11 mouse cellular contexts compared by ENCODE assay signal in genomic region chr13:58007256-58008037, GRCm38 (mm10).
DNase-seq lines count a peak whose midpoint lies in the region; ATAC-seq lines count a peak whose summit lies in the region.
"Had no signal": no experiment of that assay in that cellular context is flagged by ENCODE, and none has a peak within 500 bp of the region (broad histone marks: within the 10 kb centered on the region; RNA-seq: fewer than 3 reads in every experiment).

No protein-coding gene starts in this region.

- intact Hi-C loops in left cerebral cortex, postnatal 25 days (cut with DNase I): no loop called here

- peak; percentile 51; the same call in 1 of the 2 replicates for ATAC-seq in stomach, embryonic 14.5 days (ENCODE audit: insufficient number of reproducible peaks, insufficient read depth, low FRiP score, low read depth)
- ATAC-seq: midbrain, embryonic 16.5 days had no signal

- H3K9ac ChIP-seq in stomach, embryonic 14.5 days (replicated peaks; ENCODE audit: low read depth, low read length): no peak overlapping the region
- H3K9ac ChIP-seq: limb, embryonic 12.5 days had no signal

- peaks cover 4% of the 10 kb centered on the region; the same call in 1 of the 2 replicates for H3K4me1 ChIP-seq in stomach, embryonic 14.5 days (ENCODE audit: control insufficient read depth, insufficient read depth, low read length)
- H3K4me1 ChIP-seq in midbrain, embryonic 10.5 days: peaks cover 17% of the 10 kb centered on the region

- no peaks in the 10 kb centered on the region for H3K27me3 ChIP-seq in stomach, embryonic 14.5 days (ENCODE audit: control insufficient read depth, insufficient read depth, low read length)
- no peaks in the 10 kb centered on the region; the same call in 1 of the 2 replicates for H3K27me3 ChIP-seq in midbrain, embryonic 10.5 days (ENCODE audit: low read depth, poor library complexity, severe bottlenecking)
- H3K27me3 ChIP-seq: limb, embryonic 12.5 days had no signal

- H3K4me2 ChIP-seq in stomach, embryonic 14.5 days (replicated peaks; ENCODE audit: low read depth, low read length): no peak overlapping the region
- H3K4me2 ChIP-seq: limb, embryonic 12.5 days had no signal

- peak; percentile 33 for DNase-seq in kidney, adult 11 months
- no peak for DNase-seq in kidney, adult 9 months
- peak; percentile 32 for DNase-seq in embryo, embryonic 10.5 days (ENCODE audit: low spot score)
- DNase-seq in kidney, postnatal 14 days: peak; percentile 26
- DNase-seq in left cerebral cortex, postnatal 25 days (ENCODE audit: low spot score in 2 of 2): no peak
- DNase-seq in testis, postnatal 14 days (ENCODE audit: low spot score): no peak
- no peak for DNase-seq in midbrain, embryonic 10.5 days (ENCODE audit: low spot score)
- DNase-seq: thymus, postnatal 25 days had no signal

- 38% methylated on average over 15 of the region's 16 CpGs for WGBS in stomach, embryonic 14.5 days
- 61% methylated on average over 16 of the region's 16 CpGs for WGBS in midbrain, embryonic 10.5 days

- H3K4me3 ChIP-seq in stomach, embryonic 14.5 days (ENCODE audit: low read depth, low read length): no peak overlapping the region
- no peak overlapping the region for H3K4me3 ChIP-seq in midbrain, embryonic 10.5 days
- H3K4me3 ChIP-seq: limb, embryonic 12.5 days had no signal

- no peaks in the 10 kb centered on the region for H3K9me3 ChIP-seq in stomach, embryonic 14.5 days (ENCODE audit: control insufficient read depth, low read depth, low read length)
- H3K9me3 ChIP-seq in midbrain, embryonic 10.5 days (replicated peaks): no peaks in the 10 kb centered on the region
- H3K9me3 ChIP-seq: limb, embryonic 12.5 days had no signal

- 0 out of 2 replicates have a peak overlapping the region, but pooled peaks have one; percentile 10 for H3K27ac ChIP-seq in stomach, embryonic 14.5 days (ENCODE audit: low read length)
- no peak overlapping the region for H3K27ac ChIP-seq in midbrain, embryonic 10.5 days (replicated peaks)
- H3K27ac ChIP-seq: limb, embryonic 12.5 days had no signal

- H3K36me3 ChIP-seq in stomach, embryonic 14.5 days (ENCODE audit: control insufficient read depth, insufficient read depth, low read length): no peaks in the 10 kb centered on the region
- no peaks in the 10 kb centered on the region for H3K36me3 ChIP-seq in midbrain, embryonic 10.5 days

Comparison
In these comparisons a context has a peak if more than half of its experiments do, and no peak if none do; other contexts are left out.
1. DNase-seq: peak in kidney, adult 11 months (single experiment), embryo, embryonic 10.5 days (single experiment) and kidney, postnatal 14 days (single experiment); none in kidney, adult 9 months (single experiment), left cerebral cortex, postnatal 25 days (0 of 2), testis, postnatal 14 days (single experiment) and midbrain, embryonic 10.5 days (single experiment).